Mouse (Mus musculus): ENCODE results near the gene Arih1. TPM values are rescaled to one million over a fixed set of nuclear protein-coding genes. Genes with fewer than 3 reads are reported as not detected.

Arih1 gene
- 20.5 and 23.6 TPM in 2 replicates for polyA plus RNA-seq (2012; rRNA removed)

GRCm38 (mm10) chr9:59486549-59487065 lies at the start of gene Arih1:
Arih1 (minus strand) TSS chr9:59486618.

GRCm38 (mm10) chr9:59353253-59353639 lies 133.2 kb downstream of the Arih1 start, which contains the start of gene Bbs4:
Bbs4 (minus strand) TSS chr9:59353508.

Other genes with a start within 250 kb of the Arih1 start
- gene Adpgk, start 195.1 kb downstream of the Arih1 start, polyA plus RNA-seq (2012; rRNA removed) = 9.0 and 11.0 TPM in 2 replicates
- gene Bbs4, start 133.1 kb downstream of the Arih1 start, polyA plus RNA-seq (2012; rRNA removed) = 1.4 and 1.5 TPM in 2 replicates
- gene Hexa, start 52.9 kb upstream of the Arih1 start, polyA plus RNA-seq (2012; rRNA removed) = 142 and 176 TPM in 2 replicates
- gene Tmem202, start 53.2 kb upstream of the Arih1 start, polyA plus RNA-seq (2012; rRNA removed) = 0.34 and 0.86 TPM in 2 replicates
- 7.2 and 7.4 TPM in 2 replicates for gene Celf6, start 91.3 kb upstream of the Arih1 start, polyA plus RNA-seq (2012; rRNA removed)
- gene Parp6, start 130.7 kb upstream of the Arih1 start, polyA plus RNA-seq (2012; rRNA removed) = 16.8 and 17.4 TPM in 2 replicates
- gene Pkm, start 169.8 kb upstream of the Arih1 start, polyA plus RNA-seq (2012; rRNA removed) = 1,331 and 1,543 TPM in 2 replicates
- 4.0 and 4.3 TPM in 2 replicates for gene Gramd2, start 193.5 kb upstream of the Arih1 start, polyA plus RNA-seq (2012; rRNA removed)